Mouse (Mus musculus): Measurements from ENCODE around the gene Myom1.

GRCm38 (mm10) chr17:71009751-71010150, 7.3 kb downstream of the Myom1 start:
- TF ChIP-seq POLR2A (IDR thresholded peaks at IDR 0.05; ENCODE audit: borderline replicate concordance, low read depth, low read length) (no peak), CTCF (IDR thresholded peaks at IDR 0.05; ENCODE audit: low read depth, low read length) (no peak)

Measured in bone marrow macrophage, adult 2 months (primary cell).